Mouse (Mus musculus) E14TG2a.4 (cell line): Measurements from ENCODE around the gene Polg.

Experiments
- CTCF ChIP-seq: conservative IDR thresholded peaks from 2 replicates; pipeline ENCODE4 v1.5.1; 2014; ENCODE audit warnings: low read length
- NANOG ChIP-seq: IDR thresholded peaks from 2 replicates; pipeline ENCODE4 v1.6.1; 2014; ENCODE audit warnings: borderline replicate concordance, low read length, mixed read lengths
- POU5F1 ChIP-seq: IDR thresholded peaks from 2 replicates; pipeline ENCODE4 v1.6.1; 2014; ENCODE audit warnings: low read length, borderline replicate concordance

DNA sequence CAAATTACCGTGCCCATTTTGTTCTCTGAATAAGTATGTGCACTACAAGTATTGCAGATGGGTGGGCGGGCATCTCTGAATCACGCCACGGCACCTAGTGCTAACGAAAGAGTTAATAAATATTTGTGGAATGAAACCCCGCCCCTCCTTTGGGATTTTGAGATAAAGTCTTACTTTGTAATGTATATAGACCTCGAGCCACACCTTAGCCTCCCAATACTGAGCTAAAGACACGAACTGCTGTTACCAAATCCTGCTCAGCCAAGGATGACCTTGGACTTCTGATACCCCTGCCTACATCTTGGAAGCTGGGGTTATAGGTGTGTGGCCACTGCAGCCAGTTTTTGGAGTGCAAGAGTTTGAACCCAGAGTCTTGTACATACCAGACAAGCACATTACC lies 67.7 kb downstream of the Polg start:
- TF ChIP-seq POU5F1 (no peak), CTCF (no peak), NANOG (no peak)
